Mouse (Mus musculus): Measurements from ENCODE around the gene Prom1. TPM values are rescaled to one million over a fixed set of nuclear protein-coding genes. Genes with fewer than 3 reads are reported as not detected.

Prom1 gene
- polyA plus RNA-seq, 1 experiment from 2014 or later, result 32.6 TPM

- no peak overlapping the region for H3K9ac ChIP-seq
- no peaks in the 10 kb centered on the region for H3K36me3 ChIP-seq (replicated peaks)
- WGBS, result 61% methylated on average over 2 of the region's 2 CpGs
- no peaks in the 10 kb centered on the region for H3K27me3 ChIP-seq (replicated peaks)
- H3K9me3 ChIP-seq, result no peaks in the 10 kb centered on the region
- H3K4me2 ChIP-seq, result no peak overlapping the region
- H3K27ac ChIP-seq, result no peak overlapping the region
- H3K4me3 ChIP-seq, result no peak overlapping the region
- no peak for ATAC-seq (replicated peaks)
- H3K4me1 ChIP-seq, result peaks cover 16% of the 10 kb centered on the region
These were observed 2.3 kb upstream of the Prom1 start for GRCm38 (mm10) chr5:44104120-44104519.

GRCm38 (mm10) chr5:44103121-44103520 is 1.3 kb upstream of the Prom1 start:
- Histone ChIP-seq H3K4me3 (no peak overlapping the region), H3K36me3 (replicated peaks) (no peaks in the 10 kb centered on the region), H3K27ac (no peak overlapping the region), H3K27me3 (replicated peaks) (no peaks in the 10 kb centered on the region), H3K9me3 (no peaks in the 10 kb centered on the region), H3K4me1 (peaks cover 16% of the 10 kb centered on the region), H3K9ac (no peak overlapping the region), H3K4me2 (no peak overlapping the region)
- WGBS, result 96% methylated on average over 7 of the region's 7 CpGs
- ATAC-seq (replicated peaks), result no peak

- Histone ChIP-seq H3K4me3 (peak overlapping the region; percentile 73), H3K4me2 (peak overlapping the region; percentile 93), H3K4me1 (peaks cover 16% of the 10 kb centered on the region), H3K9ac (peak overlapping the region; percentile 75), H3K27me3 (replicated peaks) (no peaks in the 10 kb centered on the region), H3K36me3 (replicated peaks) (no peaks in the 10 kb centered on the region), H3K27ac (peak overlapping the region; percentile 76), H3K9me3 (no peaks in the 10 kb centered on the region)
- ATAC-seq (replicated peaks), result peak; percentile 83
- under 1% methylated on average over 43 of the region's 43 CpGs for WGBS
These were observed 1.1 kb downstream of the Prom1 start for GRCm38 (mm10) chr5:44100544-44101230.

- 2% methylated on average over 12 of the region's 12 CpGs for WGBS
- H3K27ac ChIP-seq, result peak overlapping the region; percentile 76
- no peaks in the 10 kb centered on the region for H3K9me3 ChIP-seq
- peak overlapping the region; percentile 93 for H3K4me2 ChIP-seq
- peak; percentile 32 for ATAC-seq (replicated peaks)
- H3K4me3 ChIP-seq, result peak overlapping the region; percentile 73
- no peaks in the 10 kb centered on the region for H3K36me3 ChIP-seq (replicated peaks)
- no peaks in the 10 kb centered on the region for H3K27me3 ChIP-seq (replicated peaks)
- peak overlapping the region; percentile 75 for H3K9ac ChIP-seq
- peaks cover 16% of the 10 kb centered on the region for H3K4me1 ChIP-seq
These were observed 1.7 kb downstream of the Prom1 start for GRCm38 (mm10) chr5:44100187-44100543.

- ATAC-seq (replicated peaks), result no peak
- Histone ChIP-seq H3K9ac (no peak overlapping the region), H3K36me3 (replicated peaks) (no peaks in the 10 kb centered on the region), H3K27ac (no peak overlapping the region), H3K4me1 (peaks cover 13% of the 10 kb centered on the region), H3K4me2 (no peak overlapping the region), H3K4me3 (no peak overlapping the region), H3K9me3 (no peaks in the 10 kb centered on the region), H3K27me3 (replicated peaks) (no peaks in the 10 kb centered on the region)
- WGBS, result 68% methylated on average over 5 of the region's 5 CpGs
These were observed 4.8 kb downstream of the Prom1 start for GRCm38 (mm10) chr5:44096996-44097395.

GRCm38 (mm10) chr5:44096106-44096505 is 5.7 kb downstream of the Prom1 start:
- no peaks in the 10 kb centered on the region for H3K27me3 ChIP-seq (replicated peaks)
- no peak overlapping the region for H3K4me3 ChIP-seq
- H3K9ac ChIP-seq, result no peak overlapping the region
- WGBS, result 92% methylated on average over 10 of the region's 10 CpGs
- H3K27ac ChIP-seq, result no peak overlapping the region
- H3K4me1 ChIP-seq, result peaks cover 6% of the 10 kb centered on the region
- no peak overlapping the region for H3K4me2 ChIP-seq
- ATAC-seq (replicated peaks), result no peak
- H3K9me3 ChIP-seq, result no peaks in the 10 kb centered on the region
- no peaks in the 10 kb centered on the region; the same call in 1 of the 2 replicates for H3K36me3 ChIP-seq (replicated peaks)

- ATAC-seq (replicated peaks), result no peak
- no peak overlapping the region for H3K27ac ChIP-seq
- H3K4me1 ChIP-seq, result peaks cover 6% of the 10 kb centered on the region
- no peak overlapping the region for H3K9ac ChIP-seq
- no peak overlapping the region for H3K4me3 ChIP-seq
- H3K4me2 ChIP-seq, result no peak overlapping the region
- no peaks in the 10 kb centered on the region; the same call in 1 of the 2 replicates for H3K36me3 ChIP-seq (replicated peaks)
- no peaks in the 10 kb centered on the region for H3K9me3 ChIP-seq
- WGBS, result 91% methylated on average over 7 of the region's 7 CpGs
- H3K27me3 ChIP-seq (replicated peaks), result no peaks in the 10 kb centered on the region
These were observed 6.1 kb downstream of the Prom1 start for GRCm38 (mm10) chr5:44095697-44096096.

GRCm38 (mm10) chr5:44087034-44087433 is 14.8 kb downstream of the Prom1 start:
- no peak overlapping the region for H3K4me2 ChIP-seq
- no peak; the same call in 1 of the 2 replicates for ATAC-seq (replicated peaks)
- H3K9ac ChIP-seq, result no peak overlapping the region
- H3K9me3 ChIP-seq, result no peaks in the 10 kb centered on the region
- no peak overlapping the region for H3K4me3 ChIP-seq
- H3K27me3 ChIP-seq (replicated peaks), result no peaks in the 10 kb centered on the region
- H3K36me3 ChIP-seq (replicated peaks), result no peaks in the 10 kb centered on the region; the same call in 1 of the 2 replicates
- WGBS, result 61% methylated on average over 5 of the region's 5 CpGs
- no peak overlapping the region for H3K27ac ChIP-seq
- H3K4me1 ChIP-seq, result no peaks in the 10 kb centered on the region

GRCm38 (mm10) chr5:44085871-44086270 is 16.0 kb downstream of the Prom1 start:
- no peaks in the 10 kb centered on the region for H3K36me3 ChIP-seq (replicated peaks)
- ATAC-seq (replicated peaks), result no peak
- H3K27ac ChIP-seq, result no peak overlapping the region
- no peaks in the 10 kb centered on the region for H3K4me1 ChIP-seq
- H3K4me2 ChIP-seq, result no peak overlapping the region
- H3K9me3 ChIP-seq, result no peaks in the 10 kb centered on the region
- no peaks in the 10 kb centered on the region for H3K27me3 ChIP-seq (replicated peaks)
- 90% methylated on average over 7 of the region's 7 CpGs for WGBS
- no peak overlapping the region for H3K4me3 ChIP-seq
- H3K9ac ChIP-seq, result no peak overlapping the region

GRCm38 (mm10) chr5:44081108-44081507 is 20.7 kb downstream of the Prom1 start:
- Histone ChIP-seq H3K36me3 (replicated peaks) (no peaks in the 10 kb centered on the region), H3K4me3 (no peak overlapping the region), H3K9ac (no peak overlapping the region), H3K27ac (no peak overlapping the region), H3K4me2 (no peak overlapping the region), H3K9me3 (no peaks in the 10 kb centered on the region), H3K27me3 (replicated peaks) (no peaks in the 10 kb centered on the region), H3K4me1 (no peaks in the 10 kb centered on the region)
- 57% methylated on average over 1 of the region's 1 CpGs for WGBS
- ATAC-seq (replicated peaks), result no peak

- H3K9ac ChIP-seq, result no peak overlapping the region
- no peaks in the 10 kb centered on the region for H3K27me3 ChIP-seq (replicated peaks)
- H3K9me3 ChIP-seq, result no peaks in the 10 kb centered on the region
- no peak overlapping the region for H3K27ac ChIP-seq
- H3K4me1 ChIP-seq, result no peaks in the 10 kb centered on the region
- H3K36me3 ChIP-seq (replicated peaks), result no peaks in the 10 kb centered on the region
- ATAC-seq (replicated peaks), result no peak
- no peak overlapping the region for H3K4me2 ChIP-seq
- no peak overlapping the region for H3K4me3 ChIP-seq
- WGBS, result 78% methylated on average over 8 of the region's 8 CpGs
These were observed 21.4 kb downstream of the Prom1 start for GRCm38 (mm10) chr5:44080276-44081054.

GRCm38 (mm10) chr5:44075432-44075831 is 26.4 kb downstream of the Prom1 start:
- no peak overlapping the region for H3K9ac ChIP-seq
- H3K27me3 ChIP-seq (replicated peaks), result no peaks in the 10 kb centered on the region
- ATAC-seq (replicated peaks), result no peak
- 100% methylated on average over 1 of the region's 1 CpGs for WGBS
- no peaks in the 10 kb centered on the region for H3K9me3 ChIP-seq
- no peaks in the 10 kb centered on the region for H3K36me3 ChIP-seq (replicated peaks)
- no peak overlapping the region for H3K4me2 ChIP-seq
- H3K4me1 ChIP-seq, result no peaks in the 10 kb centered on the region
- no peak overlapping the region for H3K4me3 ChIP-seq
- no peak overlapping the region for H3K27ac ChIP-seq

- no peaks in the 10 kb centered on the region for H3K27me3 ChIP-seq (replicated peaks)
- no peaks in the 10 kb centered on the region for H3K9me3 ChIP-seq
- no peak overlapping the region for H3K27ac ChIP-seq
- H3K36me3 ChIP-seq (replicated peaks), result no peaks in the 10 kb centered on the region
- no peak overlapping the region for H3K4me3 ChIP-seq
- H3K4me2 ChIP-seq, result no peak overlapping the region
- ATAC-seq (replicated peaks), result no peak
- H3K9ac ChIP-seq, result no peak overlapping the region
- H3K4me1 ChIP-seq, result no peaks in the 10 kb centered on the region
- WGBS, result 86% methylated on average over 3 of the region's 3 CpGs
These were observed 28.2 kb downstream of the Prom1 start for GRCm38 (mm10) chr5:44073634-44074033.

Measured in midbrain, embryonic 15.5 days (tissue).